Mouse (Mus musculus) E14TG2a.4 (cell line): ENCODE measurements around the gene Tmem104.

Experiments
- CTCF ChIP-seq: conservative IDR thresholded peaks from 2 replicates; pipeline ENCODE4 v1.5.1; 2014; ENCODE audit warnings: low read length
- POU5F1 ChIP-seq: IDR thresholded peaks from 2 replicates; pipeline ENCODE4 v1.6.1; 2014; ENCODE audit warnings: low read length, borderline replicate concordance

- TF ChIP-seq CTCF (no peak), POU5F1 (no peak)
Measured at GRCm38 (mm10) chr11:115188539-115189231, 1.4 kb downstream of the Tmem104 start.
